Mouse (Mus musculus) thymus, postnatal 14 days (tissue): ENCODE measurements around the gene Slc2a12.

Source experiments
- DNase-seq: peaks from one replicate; pipeline ENCODE4 v3.0.0; 2021

Slc2a12 gene

DNA sequence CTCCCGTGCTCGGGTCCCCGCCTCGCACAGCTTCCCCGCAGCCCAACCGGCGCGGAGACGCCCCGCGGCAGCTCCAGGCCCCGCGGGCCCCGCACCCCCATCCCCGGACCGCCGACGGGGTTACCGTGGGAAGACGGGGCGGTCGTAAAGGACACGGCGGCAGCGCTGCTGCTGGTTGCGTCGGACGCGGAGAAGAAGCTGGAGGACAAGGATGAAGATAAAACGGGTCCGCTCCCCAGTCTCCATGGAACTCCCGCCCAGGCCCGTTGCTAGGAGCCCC lies 86.1 kb downstream of the Slc2a12 start:
- no peak for DNase-seq

DNA sequence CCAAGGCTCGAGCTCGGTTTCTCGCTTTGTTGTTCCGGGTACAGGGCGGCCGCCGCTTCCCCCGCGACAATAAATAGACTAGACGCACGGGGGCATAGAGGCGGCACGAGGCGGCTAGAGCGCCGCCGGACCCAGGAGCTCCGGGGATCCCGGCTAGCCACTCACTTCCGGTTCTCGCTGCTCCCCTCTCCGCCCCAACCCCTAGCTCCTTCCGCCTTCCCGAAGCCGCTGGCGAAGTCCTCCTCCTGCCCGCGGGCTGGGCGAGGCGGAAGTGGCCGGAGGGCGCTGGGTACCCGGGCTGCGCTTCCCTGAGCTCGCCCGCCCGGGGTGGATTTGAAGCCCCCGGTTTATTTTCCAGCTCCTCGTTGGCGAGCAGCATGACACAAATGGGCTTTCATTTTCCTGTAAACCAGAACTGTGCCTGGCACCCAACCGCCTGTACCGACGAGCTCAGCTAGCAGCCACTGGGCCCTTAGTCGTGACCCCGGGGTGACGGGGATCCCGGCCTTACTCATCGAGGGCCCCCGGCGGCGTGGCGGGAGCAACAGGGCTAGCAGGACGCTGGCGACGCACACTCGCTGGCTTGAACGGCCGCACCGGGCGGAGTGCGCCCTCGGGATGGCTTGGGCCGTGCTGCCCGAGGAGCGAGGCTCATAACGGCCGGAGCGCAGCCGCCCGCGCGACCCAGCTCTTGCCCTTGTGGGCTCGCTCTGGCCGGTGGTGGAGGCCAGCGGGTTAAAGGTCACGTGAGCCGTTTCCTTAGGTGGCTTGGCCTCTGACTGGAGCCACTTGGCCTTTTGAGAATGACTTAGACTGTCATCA lies 86.7 kb downstream of the Slc2a12 start, which contains the start of gene Tbpl1:
TSS of gene Tbpl1 (minus strand) at position 667 of the 822 bp plus-strand sequence.
- peak; percentile 97 for DNase-seq

DNA sequence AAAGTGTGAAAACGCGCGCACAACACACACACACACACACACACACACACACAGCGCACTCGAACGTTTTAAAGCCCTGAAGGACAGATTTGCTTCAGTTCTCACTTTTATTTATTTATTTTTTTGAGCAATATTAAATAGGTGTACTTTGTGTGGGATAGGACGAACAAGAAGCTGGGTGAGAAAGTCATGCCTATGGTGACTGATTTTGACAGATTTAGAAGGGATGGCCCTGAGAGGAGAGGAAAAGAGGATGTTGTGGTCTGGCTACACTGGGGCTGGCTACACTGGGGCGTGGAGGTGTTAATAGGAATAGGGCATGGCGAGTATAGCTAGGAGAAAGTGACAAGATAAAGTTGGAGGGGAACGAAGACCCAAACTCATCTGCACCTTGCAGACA lies 87.4 kb downstream of the Slc2a12 start:
- no peak for DNase-seq

DNA sequence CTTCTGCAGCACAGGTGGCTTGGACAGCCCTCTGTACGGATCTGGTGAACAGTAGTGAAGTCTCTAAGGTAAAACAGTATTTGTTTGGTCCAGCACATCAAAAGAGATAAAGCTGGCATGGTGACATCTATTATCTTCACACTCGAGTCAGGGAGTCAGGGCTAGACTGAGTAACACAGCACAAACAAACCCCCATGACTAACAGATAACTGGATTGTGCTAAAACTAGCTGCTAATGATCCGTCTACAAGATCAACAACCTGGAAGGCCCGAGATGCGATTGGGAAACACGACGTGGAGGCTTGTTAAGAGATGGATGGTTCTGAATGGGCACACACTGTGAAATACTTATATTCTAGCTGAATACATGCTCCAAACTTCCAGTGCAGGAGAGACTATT lies 101.1 kb downstream of the Slc2a12 start:
- DNase-seq = no peak

DNA sequence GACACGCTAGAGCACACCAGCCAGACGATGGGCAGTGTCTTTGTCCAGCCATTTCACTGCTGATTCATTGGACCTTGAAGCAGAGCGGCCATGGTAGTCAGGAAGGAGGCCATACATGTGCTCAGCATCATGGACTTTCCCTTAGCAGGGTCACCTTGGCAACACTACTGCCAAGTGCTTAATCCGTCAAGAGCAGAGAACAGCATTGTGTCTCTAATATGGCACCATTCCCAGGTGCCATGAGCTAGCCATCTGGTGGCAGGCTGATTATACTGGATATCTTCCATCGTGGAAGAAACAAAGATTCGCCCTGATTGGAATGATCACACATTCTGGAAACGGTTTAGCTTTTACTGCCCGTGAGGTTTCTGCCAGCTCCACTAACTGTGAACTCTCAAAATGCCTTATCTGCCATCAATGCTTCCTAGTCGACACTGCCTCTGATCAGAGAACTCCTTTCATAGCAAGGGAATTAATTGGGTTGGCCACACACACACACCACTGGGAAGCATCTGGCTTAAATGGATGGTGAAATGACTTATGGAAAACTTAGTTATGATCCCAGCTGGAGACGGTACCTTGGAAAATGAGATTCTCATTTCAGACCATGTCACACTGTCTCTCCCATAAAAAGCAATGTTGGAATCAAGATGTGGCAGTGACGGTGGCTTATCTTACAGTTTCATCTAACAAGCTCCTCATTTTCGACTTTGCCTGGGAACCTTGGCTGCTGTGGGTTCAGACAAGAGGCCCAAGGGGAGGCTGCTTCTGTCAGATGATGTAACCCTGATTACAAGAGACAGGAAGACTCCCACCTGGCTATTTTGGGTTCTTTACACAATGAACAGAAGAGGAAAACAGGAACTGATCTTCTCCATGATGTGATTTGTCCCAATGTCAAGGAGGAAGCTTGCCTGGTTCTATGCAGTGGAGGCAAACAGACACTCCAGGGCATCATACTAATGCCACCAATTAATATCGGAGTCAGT lies 101.8 kb downstream of the Slc2a12 start:
- no peak for DNase-seq

DNA sequence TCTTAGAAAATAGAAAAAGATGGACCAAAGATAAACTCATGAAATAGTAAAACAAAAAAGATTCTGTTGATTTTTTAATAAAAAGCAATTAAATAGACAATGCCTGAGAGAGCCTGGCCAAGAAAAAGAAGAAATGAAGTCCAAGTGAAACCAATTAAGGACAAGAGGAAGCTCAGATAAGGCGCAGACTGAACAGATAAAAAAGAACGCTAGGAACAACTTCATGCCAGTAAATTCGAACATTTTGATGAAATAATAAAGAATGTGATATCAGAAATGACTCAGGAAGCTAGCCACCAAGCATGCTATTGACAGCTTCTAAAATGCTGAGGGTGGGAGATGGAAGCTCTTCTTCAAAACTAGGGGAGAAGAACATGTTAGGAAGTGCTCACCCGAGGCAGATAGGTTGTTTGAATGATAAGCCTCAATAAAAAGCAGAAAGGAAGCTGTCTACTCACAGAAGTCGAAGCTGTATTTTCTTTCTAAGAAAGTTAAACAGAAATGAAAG lies 106.4 kb downstream of the Slc2a12 start:
- no peak for DNase-seq
